ENCODE assay signal across 11 mouse cellular contexts in the genomic region with DNA sequence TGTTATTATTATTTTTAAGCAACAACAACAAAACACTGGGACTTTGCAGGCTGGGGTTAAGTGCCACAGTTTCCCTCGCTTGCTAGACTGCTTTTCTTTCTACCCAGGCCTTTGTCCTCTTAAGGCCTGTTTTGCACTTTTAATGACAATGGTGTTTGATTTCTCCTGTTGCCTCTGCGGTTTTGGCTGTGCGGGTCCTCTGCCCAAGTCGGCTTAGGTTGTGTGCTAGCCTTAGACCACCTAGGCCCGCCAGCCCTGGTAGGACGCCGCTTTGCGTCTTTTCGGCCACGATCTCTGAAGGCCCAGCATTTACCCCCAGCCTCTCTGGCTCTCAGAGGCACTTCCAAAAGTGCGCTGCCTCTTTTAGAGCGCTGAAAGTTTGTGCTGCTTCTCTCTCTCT. TPM values are rescaled to one million over a fixed set of nuclear protein-coding genes. Genes with fewer than 3 reads are reported as not detected.
A peak's percentile ranks its signal among the peaks of the same experiment; 100 is the strongest.
DNase-seq lines count a peak whose midpoint lies in the region; ATAC-seq and TF ChIP-seq lines count a peak whose summit lies in the region.
"Had no signal": no experiment of that assay in that cellular context is flagged by ENCODE, and none has a peak within 500 bp of the region (broad histone marks: within the 10 kb centered on the region; RNA-seq: fewer than 3 reads in every experiment).

No protein-coding gene starts in this region.

- no peak for TF ChIP-seq CTCF in left cerebral cortex, adult 2 months (IDR thresholded peaks at IDR 0.05)
- no peak for TF ChIP-seq CTCF in cortical plate, adult 2 months (IDR thresholded peaks at IDR 0.05; ENCODE audit: extremely low read depth, insufficient read depth, low read length)

- 1% methylated on average over 12 of the region's 12 CpGs for WGBS in embryonic facial prominence, embryonic 12.5 days
- WGBS in limb, embryonic 10.5 days, result 1% methylated on average over 12 of the region's 12 CpGs

- no peaks in the 10 kb centered on the region for H3K36me3 ChIP-seq in embryonic facial prominence, embryonic 12.5 days
- no peaks in the 10 kb centered on the region for H3K36me3 ChIP-seq in limb, embryonic 10.5 days
- H3K36me3 ChIP-seq: stomach, embryonic 15.5 days had no signal

- H3K9me3 ChIP-seq in embryonic facial prominence, embryonic 12.5 days, result no peaks in the 10 kb centered on the region
- no peaks in the 10 kb centered on the region for H3K9me3 ChIP-seq in limb, embryonic 10.5 days (replicated peaks)
- H3K9me3 ChIP-seq: stomach, embryonic 15.5 days had no signal

- peak in 1 of 2 experiments; percentile 16 for DNase-seq in left cerebral cortex, adult 2 months (ENCODE audit: extremely low spot score in 1 of 2, low spot score in 2 of 2)
- DNase-seq in left cerebral cortex, adult 18-20 months (ENCODE audit: low spot score in 2 of 2), result no peak
- DNase-seq in limb, embryonic 10.5 days (ENCODE audit: low spot score), result peak; percentile 56
- DNase-seq in lung, postnatal 36 days, result no peak
- DNase-seq in adrenal gland, postnatal 25 days, result no peak
- DNase-seq: kidney, adult 8-10 months had no signal

- intact Hi-C loops in left cerebral cortex, adult 2 months (cut with DNase I), result loop anchor here (1.0 to 10.0 kb wide), 2 partner anchors 851 to 1079 kb away; no protein-coding TSS in a partner anchor

- H3K4me2 ChIP-seq in embryonic facial prominence, embryonic 12.5 days (replicated peaks), result peak overlapping the region; percentile 52
- H3K4me2 ChIP-seq: stomach, embryonic 15.5 days had no signal

- peak overlapping the region; percentile 58 for H3K9ac ChIP-seq in embryonic facial prominence, embryonic 12.5 days
- H3K9ac ChIP-seq: liver, embryonic 14.5 days; stomach, embryonic 15.5 days had no signal

- peaks cover 45% of the 10 kb centered on the region for H3K27me3 ChIP-seq in embryonic facial prominence, embryonic 12.5 days
- H3K27me3 ChIP-seq in limb, embryonic 10.5 days (ENCODE audit: low read depth, poor library complexity, severe bottlenecking), result peaks cover 68% of the 10 kb centered on the region

- peak overlapping the region; percentile 94 for H3K4me3 ChIP-seq in left cerebral cortex, adult 2 months
- peak overlapping the region; percentile 74 for H3K4me3 ChIP-seq in cortical plate, adult 2 months (ENCODE audit: insufficient read depth, low read length)
- H3K4me3 ChIP-seq in embryonic facial prominence, embryonic 12.5 days, result peak overlapping the region; percentile 33
- 0 out of 2 replicates have a peak overlapping the region, but pooled peaks have one; percentile 13 for H3K4me3 ChIP-seq in limb, embryonic 10.5 days
- H3K4me3 ChIP-seq: stomach, embryonic 15.5 days had no signal

- H3K27ac ChIP-seq in left cerebral cortex, adult 2 months, result peak overlapping the region; percentile 99
- H3K27ac ChIP-seq in cortical plate, adult 2 months (ENCODE audit: insufficient read depth, low read length), result peak overlapping the region; percentile 99
- peak overlapping the region; percentile 75 for H3K27ac ChIP-seq in embryonic facial prominence, embryonic 12.5 days
- H3K27ac ChIP-seq in limb, embryonic 10.5 days, result no peak overlapping the region
- H3K27ac ChIP-seq: liver, embryonic 14.5 days; stomach, embryonic 15.5 days had no signal

- no peak for ATAC-seq in embryonic facial prominence, embryonic 12.5 days (ENCODE audit: insufficient number of reproducible peaks, insufficient read depth, low FRiP score, low TSS enrichment)
- ATAC-seq: activated CD4-positive, CD25-positive, alpha-beta regulatory T cell, adult 4 months had no signal

- H3K4me1 ChIP-seq in cortical plate, adult 2 months (ENCODE audit: control insufficient read depth, insufficient read depth, low read length), result no peaks in the 10 kb centered on the region
- H3K4me1 ChIP-seq in embryonic facial prominence, embryonic 12.5 days, result peaks cover 16% of the 10 kb centered on the region
- peaks cover 53% of the 10 kb centered on the region for H3K4me1 ChIP-seq in limb, embryonic 10.5 days

- no peak for TF ChIP-seq POLR2A in cortical plate, adult 2 months (IDR thresholded peaks at IDR 0.05; ENCODE audit: extremely low read depth, insufficient read depth, low read length)

RNA-seq across cellular contexts. Expression of gene Satb2, which starts 2.9 kb away (rescaled TPM):
- total RNA-seq in left cerebral cortex, adult 2 months (2021), result 10 to 100 TPM; 80.2 to 91.0 TPM
- 10 to 100 TPM; 79.1 to 88.5 TPM for total RNA-seq in left cerebral cortex, adult 18-20 months (2021)
- polyA plus RNA-seq in cortical plate, adult 2 months (2012; rRNA removed), result 34.5 and 35.4 TPM in 2 replicates
- 18.9 and 22.2 TPM in 2 replicates for polyA plus RNA-seq in embryonic facial prominence, embryonic 12.5 days (2016; fragmentation: Nextera tagmentation; extraction: Ambion mirVana)
- 1.1 and 2.2 TPM in 2 replicates for polyA plus RNA-seq in limb, embryonic 10.5 days (2016; fragmentation: Nextera tagmentation; extraction: Ambion mirVana)
- 3.4 and 5.0 TPM in 2 replicates for total RNA-seq in adrenal gland, postnatal 25 days (2021)

Comparison
In these comparisons a context has a peak if more than half of its experiments do, and no peak if none do; other contexts are left out.
1. H3K4me3 ChIP-seq: peak in every context shown above with its lines; median percentile 94 in left cerebral cortex, adult 2 months; 74 in cortical plate, adult 2 months; 33 in embryonic facial prominence, embryonic 12.5 days; 13 in limb, embryonic 10.5 days.
2. RNA of gene Satb2, which starts 2.9 kb away (total RNA-seq): 80.2 to 91.0 TPM in left cerebral cortex, adult 2 months and 79.1 to 88.5 TPM in left cerebral cortex, adult 18-20 months; 3.4 to 5.0 TPM in adrenal gland, postnatal 25 days; every median in the first group is over 10 times any median in the second.